ENCODE assay signal across 7 mouse cellular contexts in the genomic region with DNA sequence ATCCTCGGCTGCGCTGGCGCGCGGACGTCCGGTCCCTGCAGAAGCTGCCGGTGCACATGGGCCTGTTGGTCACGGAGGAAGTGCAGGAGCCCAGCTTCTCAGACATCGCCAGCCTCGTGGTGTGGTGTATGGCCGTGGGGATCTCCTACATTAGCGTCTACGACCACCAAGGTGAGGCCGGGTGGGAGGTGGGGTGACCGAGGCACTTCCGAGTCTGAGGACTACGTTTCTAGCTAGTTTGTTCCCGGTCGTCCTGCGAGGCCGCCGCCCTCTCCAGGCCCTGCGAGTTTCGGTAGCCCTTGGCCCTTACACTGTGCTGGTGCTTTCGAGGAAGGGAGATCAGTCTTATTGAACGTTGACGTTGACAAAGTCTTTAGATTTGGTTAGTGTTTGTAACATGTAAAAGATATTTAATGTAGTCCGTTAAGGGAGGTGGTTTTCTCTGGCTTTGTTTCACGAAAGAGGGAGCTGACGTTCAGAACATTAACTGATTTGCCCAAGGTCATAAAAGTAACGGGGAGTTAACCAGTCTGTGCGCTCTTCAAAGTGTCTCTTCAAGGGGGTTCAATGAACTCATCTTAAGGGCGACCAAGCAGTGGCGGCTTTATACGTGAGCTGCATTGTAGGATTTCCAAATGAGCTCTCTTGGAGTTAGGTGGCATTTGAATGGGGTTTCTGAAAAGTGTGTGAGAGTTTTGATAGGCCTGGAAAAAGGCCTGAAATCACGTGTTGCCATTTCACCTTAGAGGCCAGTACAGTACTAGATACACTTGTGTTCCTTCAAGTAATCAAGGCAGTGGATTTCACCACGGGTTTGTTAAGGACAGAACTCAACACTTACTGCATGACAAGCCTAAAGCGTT. TPM values are rescaled to one million over a fixed set of nuclear protein-coding genes. Genes with fewer than 3 reads are reported as not detected.
DNase-seq lines count a peak whose midpoint lies in the region; ATAC-seq lines count a peak whose summit lies in the region.

No protein-coding gene starts in this region.

- no peaks in the 10 kb centered on the region for H3K27me3 ChIP-seq in lung, embryonic 15.5 days
- H3K27me3 ChIP-seq in heart, embryonic 15.5 days, result no peaks in the 10 kb centered on the region
- H3K27me3 ChIP-seq in liver, embryonic 13.5 days, result no peaks in the 10 kb centered on the region

- H3K4me3 ChIP-seq in lung, embryonic 15.5 days, result peak overlapping the region; percentile 100
- peak overlapping the region; percentile 100 for H3K4me3 ChIP-seq in heart, embryonic 15.5 days
- peak overlapping the region; percentile 99 for H3K4me3 ChIP-seq in liver, embryonic 13.5 days (replicated peaks)

- H3K4me2 ChIP-seq in lung, embryonic 15.5 days, result peak overlapping the region; percentile 70
- H3K4me2 ChIP-seq in heart, embryonic 15.5 days, result peak overlapping the region; percentile 67
- H3K4me2 ChIP-seq in liver, embryonic 13.5 days, result peak overlapping the region; percentile 87

- ATAC-seq in lung, embryonic 15.5 days (ENCODE audit: borderline replicate concordance, extremely low read depth, low FRiP score, low TSS enrichment), result peak; percentile 15; the same call in 1 of the 2 replicates
- 0 out of 2 replicates have a peak, but pooled peaks have one; percentile 4 for ATAC-seq in heart, embryonic 15.5 days (replicated peaks; ENCODE audit: insufficient number of reproducible peaks, insufficient read depth, low FRiP score, low read depth)
- ATAC-seq in liver, embryonic 13.5 days (ENCODE audit: low read depth), result 0 out of 2 replicates have a peak, but pooled peaks have one; percentile 24

- peaks cover 24% of the 10 kb centered on the region for H3K4me1 ChIP-seq in lung, embryonic 15.5 days
- peaks cover 37% of the 10 kb centered on the region for H3K4me1 ChIP-seq in heart, embryonic 15.5 days (replicated peaks)
- H3K4me1 ChIP-seq in liver, embryonic 13.5 days (replicated peaks), result peaks cover 51% of the 10 kb centered on the region

- H3K9ac ChIP-seq in lung, embryonic 15.5 days, result peak overlapping the region; percentile 95
- peak overlapping the region; percentile 93 for H3K9ac ChIP-seq in heart, embryonic 15.5 days
- peak overlapping the region; percentile 94 for H3K9ac ChIP-seq in liver, embryonic 13.5 days

- DNase-seq in lung, postnatal 25 days (ENCODE audit: low spot score), result no peak
- DNase-seq in c-Kit-positive CD71-negative TER-119-negative erythroid progenitor cells, embryonic 14.5 days (ENCODE audit: low read depth), result peak; percentile 7
- DNase-seq in liver, embryonic 13.5 days, result no peak
- peak; percentile 52 for DNase-seq in retina, embryonic 14.5 days (ENCODE audit: low spot score)
- DNase-seq in urinary bladder, postnatal 4 days (ENCODE audit: low spot score in 2 of 2), result no peak

- WGBS in lung, embryonic 15.5 days, result under 1% methylated on average over 39 of the region's 39 CpGs
- WGBS in heart, embryonic 15.5 days, result under 1% methylated on average over 34 of the region's 39 CpGs
- 1% methylated on average over 39 of the region's 39 CpGs for WGBS in liver, embryonic 13.5 days (ENCODE audit: insufficient replicate concordance)

- no peaks in the 10 kb centered on the region for H3K9me3 ChIP-seq in lung, embryonic 15.5 days
- H3K9me3 ChIP-seq in heart, embryonic 15.5 days (replicated peaks), result no peaks in the 10 kb centered on the region
- no peaks in the 10 kb centered on the region for H3K9me3 ChIP-seq in liver, embryonic 13.5 days (replicated peaks)

- peak overlapping the region; percentile 92 for H3K27ac ChIP-seq in lung, embryonic 15.5 days
- H3K27ac ChIP-seq in heart, embryonic 15.5 days, result peak overlapping the region; percentile 97
- peak overlapping the region; percentile 83 for H3K27ac ChIP-seq in liver, embryonic 13.5 days

- H3K36me3 ChIP-seq in lung, embryonic 15.5 days, result no peaks in the 10 kb centered on the region
- H3K36me3 ChIP-seq in heart, embryonic 15.5 days, result no peaks in the 10 kb centered on the region
- 0 out of 2 replicates have a peak, but pooled peaks cover 7% of the 10 kb centered on the region for H3K36me3 ChIP-seq in liver, embryonic 13.5 days

RNA-seq across cellular contexts. Expression of a gene that starts 0.9 kb away (rescaled TPM):
- 10.9 and 11.8 TPM in 2 replicates for polyA plus RNA-seq in lung, embryonic 15.5 days (2015; fragmentation: Nextera tagmentation; extraction: Ambion mirVana)
- polyA plus RNA-seq in heart, embryonic 15.5 days (2015; fragmentation: Nextera tagmentation; extraction: Ambion mirVana), result 7.9 and 8.8 TPM in 2 replicates
- polyA plus RNA-seq in liver, embryonic 13.5 days (2015; fragmentation: Nextera tagmentation; extraction: Ambion mirVana), result 6.6 and 7.3 TPM in 2 replicates

RNA-seq across cellular contexts. Expression of a gene that starts 29.5 kb away (rescaled TPM):
- polyA plus RNA-seq in lung, embryonic 15.5 days (2015; fragmentation: Nextera tagmentation; extraction: Ambion mirVana), result not detected in 2 replicates
- polyA plus RNA-seq in heart, embryonic 15.5 days (2015; fragmentation: Nextera tagmentation; extraction: Ambion mirVana), result not detected in 2 replicates
- polyA plus RNA-seq in liver, embryonic 13.5 days (2015; fragmentation: Nextera tagmentation; extraction: Ambion mirVana), result 1.1 TPM in 1 of 2 replicates, not detected in the other

RNA-seq across cellular contexts. Expression of a gene that starts 36.3 kb away (rescaled TPM):
- polyA plus RNA-seq in lung, embryonic 15.5 days (2015; fragmentation: Nextera tagmentation; extraction: Ambion mirVana), result 22.3 and 22.7 TPM in 2 replicates
- polyA plus RNA-seq in heart, embryonic 15.5 days (2015; fragmentation: Nextera tagmentation; extraction: Ambion mirVana), result 12.3 and 13.2 TPM in 2 replicates
- 4.5 and 6.0 TPM in 2 replicates for polyA plus RNA-seq in liver, embryonic 13.5 days (2015; fragmentation: Nextera tagmentation; extraction: Ambion mirVana)

RNA-seq across cellular contexts. Expression of a gene that starts 59.7 kb away (rescaled TPM):
- polyA plus RNA-seq in lung, embryonic 15.5 days (2015; fragmentation: Nextera tagmentation; extraction: Ambion mirVana), result not detected in 2 replicates
- not detected in 2 replicates for polyA plus RNA-seq in heart, embryonic 15.5 days (2015; fragmentation: Nextera tagmentation; extraction: Ambion mirVana)
- polyA plus RNA-seq in liver, embryonic 13.5 days (2015; fragmentation: Nextera tagmentation; extraction: Ambion mirVana), result not detected in 2 replicates

Comparison
In these comparisons a context has a peak if more than half of its experiments do, and no peak if none do; other contexts are left out.
1. DNase-seq: peak in c-Kit-positive CD71-negative TER-119-negative erythroid progenitor cells, embryonic 14.5 days (single experiment) and retina, embryonic 14.5 days (single experiment); none in lung, postnatal 25 days (single experiment), liver, embryonic 13.5 days (single experiment) and urinary bladder, postnatal 4 days (0 of 2).
2. Peak in every context shown above with its lines, with median percentiles within 50 percentile points of each other: ATAC-seq, H3K27ac ChIP-seq, H3K4me2 ChIP-seq, H3K4me3 ChIP-seq and H3K9ac ChIP-seq.